Mouse (Mus musculus): ENCODE results near the gene Cux1. TPM values are rescaled to one million over a fixed set of nuclear protein-coding genes. Genes with fewer than 3 reads are reported as not detected.
"Not testable (repeated sequence)": the region's sequence is repeated elsewhere in the genome, so short reads cannot be mapped to it uniquely, and the experiment has no call there.

The Cux1 gene
- total RNA-seq, 2 experiments from 2014 or later: 163 to 173 TPM

GRCm38 (mm10) chr5:136218585-136218984 lies 348.7 kb downstream of the Cux1 start:
- no peak for DNase-seq
- intact Hi-C loops (cut with DNase I): no loop called here

- DNase-seq: no peak
- intact Hi-C loops (cut with DNase I): no loop called here
Observed at GRCm38 (mm10) chr5:136217932-136218381, 349.3 kb downstream of the Cux1 start.

GRCm38 (mm10) chr5:136217004-136217665 lies 350.2 kb downstream of the Cux1 start:
- no peak for DNase-seq
- intact Hi-C loops (cut with DNase I): no loop called here

GRCm38 (mm10) chr5:136215958-136216357 lies 351.3 kb downstream of the Cux1 start:
- peak; percentile 52 for DNase-seq
- intact Hi-C loops (cut with DNase I): no loop called here

- no peak for DNase-seq
- intact Hi-C loops (cut with DNase I): no loop called here
Observed at GRCm38 (mm10) chr5:136215211-136215610, 352.1 kb downstream of the Cux1 start.

- no peak for DNase-seq
Observed at GRCm38 (mm10) chr5:136213716-136214115, 353.6 kb downstream of the Cux1 start.

GRCm38 (mm10) chr5:136212716-136213115 lies 354.6 kb downstream of the Cux1 start:
- no peak for DNase-seq
- intact Hi-C loops (cut with DNase I): no loop called here

More at GRCm38 (mm10) chr5:136213716-136214115, 353.6 kb downstream of the Cux1 start:
- intact Hi-C loops (cut with DNase I): no loop called here

GRCm38 (mm10) chr5:136211341-136212102 lies 355.8 kb downstream of the Cux1 start:
- intact Hi-C loops (cut with DNase I); DNase-seq: not testable (repeated sequence)

GRCm38 (mm10) chr5:136210549-136210948 lies 356.7 kb downstream of the Cux1 start:
- DNase-seq: no peak
- intact Hi-C loops (cut with DNase I): no loop called here

GRCm38 (mm10) chr5:136201832-136202231 lies 365.5 kb downstream of the Cux1 start:
- peak; percentile 69 for DNase-seq
- intact Hi-C loops (cut with DNase I): loop anchor here (2.0 kb wide), 1 partner anchor 51 kb away; no protein-coding TSS in a partner anchor

GRCm38 (mm10) chr5:136199526-136199925 lies 367.8 kb downstream of the Cux1 start:
- no peak for DNase-seq
- intact Hi-C loops (cut with DNase I): loop anchor here (5.0 kb wide), 1 partner anchor 558 kb away; no protein-coding TSS in a partner anchor

- intact Hi-C loops (cut with DNase I): loop anchor here (5.0 kb wide), 1 partner anchor 559 kb away; no protein-coding TSS in a partner anchor
- DNase-seq: peak; percentile 95
Observed at GRCm38 (mm10) chr5:136198474-136199391, 368.6 kb downstream of the Cux1 start, which contains the start of gene Prkrip1. Gene Prkrip1 (minus strand): TSS chr5:136198963.

Small RNA genes within 50 kb of the gene (microRNA-seq; reads per million reads assigned to microRNA genes)
- not detected for gene Mir721

Other genes with a start within 250 kb of the Cux1 start
- not detected for gene Myl10, start 125.7 kb upstream of the Cux1 start, total RNA-seq (2021)